Mouse (Mus musculus): ENCODE measurements around the gene Gpank1.

DNA sequence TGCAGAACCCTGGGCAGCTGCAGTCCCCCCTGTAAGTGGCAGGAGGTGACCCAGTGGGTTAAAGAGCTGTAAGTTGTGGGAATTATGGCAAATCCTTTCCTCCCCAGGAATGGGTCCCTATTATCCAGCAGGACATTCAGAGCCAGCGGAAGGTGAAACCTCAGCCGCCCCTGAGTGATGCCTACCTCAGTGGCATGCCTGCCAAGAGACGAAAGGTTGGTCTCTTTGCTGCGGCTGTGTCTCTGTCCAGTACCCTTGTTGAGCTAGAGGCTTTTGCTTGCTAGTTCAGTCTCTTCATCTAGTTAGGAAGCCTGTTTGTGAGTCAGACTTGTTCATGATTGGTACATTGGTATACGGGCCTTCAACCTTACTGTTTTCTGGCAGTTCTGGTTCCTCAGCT, 24.9 kb downstream of the Gpank1 start:
- TF ChIP-seq CTCF (IDR thresholded peaks at IDR 0.05; ENCODE audit: insufficient read depth, low read depth, low read length): no peak
- no peak for TF ChIP-seq POLR2A (IDR thresholded peaks at IDR 0.05; ENCODE audit: insufficient read depth, low read depth, low read length)

Measured in olfactory bulb, adult 2 months (tissue).